Mouse (Mus musculus) liver, adult 10 weeks (tissue): Measurements from ENCODE around the gene Wnt3a. TPM values are rescaled to one million over a fixed set of nuclear protein-coding genes. Genes with fewer than 3 reads are reported as not detected.

Experiments used
- polyA plus RNA-seq: library from polyadenylated mRNA; stranded (reverse); fragments of 350-450 nt; fragmentation: Illumina TruSeq; extraction: RNeasy Lipid Tissue Mini Kit (QIAGEN cat#74804); gene quantifications from one replicate; pipeline ENCODE4 v1.2.3, GENCODE M21; 2014; ENCODE audit warnings: low read depth, low replicate concordance

Gene Wnt3a
- not detected for polyA plus RNA-seq

DNA sequence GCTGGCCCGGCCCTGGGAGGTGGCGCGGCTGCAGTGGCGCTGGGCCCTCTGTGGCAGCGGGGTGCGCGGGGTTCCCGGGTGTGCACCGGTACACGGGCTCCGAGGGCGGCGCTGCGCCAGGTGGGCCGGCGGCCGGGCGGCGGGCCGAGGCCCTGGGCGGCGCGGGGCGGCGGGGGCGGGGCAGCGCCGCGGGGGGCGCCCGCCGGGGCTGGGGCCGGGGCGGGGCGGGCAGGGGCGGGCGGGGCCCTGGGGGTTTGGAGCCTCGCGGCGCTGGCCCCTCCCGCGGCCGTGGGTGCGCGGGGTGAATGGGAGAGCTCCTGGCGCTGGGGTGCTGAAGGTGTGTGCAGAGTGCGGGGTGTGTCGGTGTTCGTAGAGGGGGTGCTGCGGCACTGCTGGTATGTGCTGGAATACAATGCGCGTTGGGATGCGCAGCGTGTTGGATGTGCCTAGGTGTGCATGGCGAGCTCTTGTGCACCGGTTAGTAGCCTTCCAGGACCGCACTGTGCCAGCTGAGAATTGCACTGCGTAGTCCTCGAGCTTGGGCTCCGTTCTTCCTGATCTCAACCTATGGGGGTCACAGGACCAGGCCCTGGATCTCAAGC, at the start of gene Wnt3a:
TSS of gene Wnt3a (minus strand) at position 51 of the 602 bp plus-strand sequence.

DNA sequence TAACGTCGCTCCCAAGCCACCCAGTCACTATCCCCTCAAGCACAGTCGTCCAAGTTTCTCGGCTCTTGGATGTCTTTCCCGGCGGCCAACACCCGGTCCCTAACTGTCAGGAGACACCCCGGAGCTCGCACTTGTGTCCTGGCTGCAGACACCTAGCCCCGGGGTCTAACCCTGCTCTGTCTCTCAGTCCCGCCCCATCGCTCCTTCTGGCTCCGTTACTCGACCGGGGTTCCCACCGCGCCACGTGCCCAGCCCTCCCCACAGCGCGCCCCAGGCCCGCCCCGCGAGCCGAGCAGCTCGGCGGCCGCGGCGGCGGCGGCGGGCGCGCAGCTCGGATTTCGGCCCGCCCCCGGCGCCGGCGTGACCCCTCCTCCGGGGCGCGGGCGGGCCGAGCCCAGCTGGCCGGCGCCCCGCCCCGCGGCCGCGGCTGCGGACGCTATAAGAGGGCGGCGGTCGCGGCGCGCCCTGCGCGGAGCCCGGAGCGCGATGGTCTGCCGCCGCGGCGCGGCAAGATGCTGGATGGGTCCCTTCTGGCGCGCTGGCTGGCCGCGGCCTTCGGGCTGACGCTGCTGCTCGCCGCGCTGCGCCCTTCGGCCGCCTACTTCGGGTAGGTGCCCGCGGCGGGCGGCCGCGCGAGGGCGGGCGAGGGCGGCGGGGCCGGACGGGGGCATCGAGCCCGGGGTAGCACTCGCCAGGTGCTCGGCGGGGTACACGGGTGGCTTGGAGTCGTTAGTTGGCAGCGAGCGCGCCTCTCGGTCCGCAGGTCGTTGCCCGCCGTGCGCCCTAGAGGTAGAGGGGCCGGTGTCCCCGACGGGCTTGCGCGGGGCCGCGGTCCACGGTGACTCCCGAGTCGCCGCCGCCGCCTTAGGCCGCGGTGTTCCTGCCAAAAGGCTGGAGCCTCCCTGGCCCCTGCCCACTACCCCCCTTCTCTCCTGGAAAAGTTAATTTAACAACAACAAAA, 16.2 kb upstream of the Wnt3a start, which contains the start of gene Wnt9a:
TSS of gene Wnt9a (plus strand) at position 468 of the 961 bp plus-strand sequence.

DNA sequence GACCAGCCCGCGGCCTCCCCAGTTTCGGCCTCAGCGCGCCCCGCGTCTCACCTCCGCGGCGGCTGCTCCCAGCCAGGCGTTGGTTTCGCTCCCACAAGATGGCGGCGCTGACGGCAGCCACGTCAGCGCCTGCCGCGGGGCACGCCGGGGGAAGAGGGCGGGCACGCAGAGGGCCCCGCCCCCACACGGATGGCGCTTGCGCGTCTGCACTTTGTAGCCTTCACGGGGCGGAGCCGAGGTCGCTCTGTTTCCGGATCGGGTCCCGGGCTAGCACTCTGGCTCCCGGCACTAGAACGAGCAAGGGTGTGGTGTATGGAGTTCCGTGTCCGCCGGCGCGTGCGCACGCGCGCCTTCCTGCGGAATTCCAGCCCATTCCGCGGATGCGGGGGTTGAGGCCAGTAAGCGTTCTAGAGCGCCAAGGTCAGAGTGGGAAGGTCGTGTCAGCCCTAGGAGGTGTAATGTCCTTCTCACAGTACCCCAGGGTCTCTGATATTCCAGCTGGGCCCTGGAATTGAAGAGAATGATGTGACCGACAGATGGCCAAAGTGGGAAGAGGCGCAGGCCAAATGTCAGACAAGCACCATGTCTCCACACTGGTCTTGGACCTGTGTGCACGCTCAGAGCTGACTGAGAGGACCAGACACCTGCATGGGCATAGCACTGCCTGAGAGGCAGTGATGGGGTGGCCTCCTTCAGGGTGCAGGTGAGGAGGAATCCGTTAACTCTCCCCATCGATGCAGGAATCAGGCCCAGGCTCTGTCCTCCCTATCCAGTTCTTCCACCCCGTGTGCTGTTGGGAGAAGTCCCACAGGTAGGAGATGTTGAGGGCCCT, 62.2 kb downstream of the Wnt3a start, which contains the start of gene Arf1:
TSS of gene Arf1 (minus strand) at position 149 of the 832 bp plus-strand sequence.

DNA sequence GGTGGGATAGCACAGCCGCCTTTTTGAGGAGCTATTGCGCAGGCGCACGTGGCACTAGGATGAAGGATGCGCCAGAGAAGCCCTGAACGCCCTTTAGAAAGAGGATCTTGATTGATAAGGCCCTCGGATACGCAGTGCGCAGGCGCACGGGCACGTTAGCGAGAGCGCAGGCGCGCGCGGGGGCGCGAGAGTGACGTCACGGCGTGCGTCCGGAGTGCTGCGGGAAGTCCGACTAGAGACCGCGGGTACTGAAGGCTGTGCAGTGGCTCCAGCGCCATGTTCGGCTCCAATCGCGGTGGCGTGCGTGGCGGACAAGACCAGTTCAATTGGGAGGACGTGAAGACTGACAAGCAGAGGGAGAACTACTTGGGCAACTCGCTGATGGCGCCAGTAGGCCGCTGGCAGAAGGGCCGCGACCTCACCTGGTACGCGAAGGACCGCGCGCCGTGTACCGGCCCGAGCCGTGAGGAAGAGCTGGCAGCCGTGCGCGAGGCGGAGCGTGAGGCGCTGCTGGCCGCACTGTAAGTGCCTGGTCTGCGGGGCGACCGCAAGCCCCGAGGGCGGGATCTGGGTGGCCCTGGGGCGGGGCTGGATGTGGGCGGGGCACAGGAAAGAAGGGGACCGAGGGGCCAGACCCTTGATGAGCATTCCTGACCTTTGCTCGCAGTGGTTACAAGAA, 82.3 kb downstream of the Wnt3a start, which contains the start of gene 2310033P09Rik:
TSS of gene 2310033P09Rik (plus strand) at position 169 of the 679 bp plus-strand sequence.

DNA sequence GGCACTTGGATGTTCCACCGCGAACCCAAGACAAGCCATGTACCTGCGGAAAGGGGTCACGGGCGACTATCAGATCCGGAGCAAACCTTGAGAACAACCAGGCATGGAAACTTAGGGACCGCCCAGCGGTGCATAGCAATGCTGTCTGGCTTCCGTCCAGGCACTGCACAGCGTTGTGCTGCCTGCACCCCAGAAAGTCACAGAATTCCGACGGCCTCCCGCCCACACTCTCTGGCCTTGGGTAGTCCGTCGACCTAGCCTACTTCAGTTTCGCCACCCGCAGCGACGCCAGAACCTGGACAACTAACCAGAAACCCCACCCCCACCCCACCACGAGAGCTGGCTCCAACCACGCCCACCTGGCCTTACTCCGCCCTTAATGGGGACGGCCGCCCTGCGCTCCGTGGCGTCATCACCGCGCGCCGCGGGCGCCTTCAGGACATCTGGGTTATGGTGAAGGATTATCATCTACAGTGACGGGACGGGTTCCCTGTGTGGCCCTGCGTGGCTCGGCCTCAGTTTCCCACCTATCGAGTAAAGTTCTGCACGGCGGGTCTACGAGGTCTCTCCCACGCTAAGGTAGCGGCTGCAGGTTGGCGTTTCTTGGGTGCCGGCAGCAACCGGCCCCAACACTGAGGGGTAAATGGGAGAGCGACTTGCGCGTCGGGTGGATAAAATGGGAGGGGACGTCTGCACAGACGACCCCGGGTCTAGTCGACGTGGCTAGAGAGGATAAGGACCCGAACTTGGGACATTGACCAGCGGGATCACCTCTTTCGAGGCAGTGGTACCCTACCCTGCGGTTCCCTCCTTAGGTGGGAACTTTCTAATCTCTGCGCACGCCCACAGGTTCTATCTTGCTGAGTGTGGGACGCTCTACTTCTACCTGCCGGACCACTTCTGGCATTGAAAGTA, 88.2 kb downstream of the Wnt3a start, which contains the start of gene Mrpl55:
TSS of gene Mrpl55 (plus strand) at position 406 of the 915 bp plus-strand sequence.

Other genes with a start within 250 kb of the Wnt3a start
- not detected for gene Obscn, start 154.3 kb downstream of the Wnt3a start, polyA plus RNA-seq
- 1.1 TPM for gene Iba57, start 127.0 kb downstream of the Wnt3a start, polyA plus RNA-seq
- not detected for gene Gjc2, start 107.5 kb downstream of the Wnt3a start, polyA plus RNA-seq
- 6.4 TPM for gene Guk1, start 98.5 kb downstream of the Wnt3a start, polyA plus RNA-seq
- 10.2 TPM for gene Mrpl55, start 88.3 kb downstream of the Wnt3a start, polyA plus RNA-seq
- gene 2310033P09Rik, start 82.4 kb downstream of the Wnt3a start, polyA plus RNA-seq: 1.6 TPM
- gene Arf1, start 62.5 kb downstream of the Wnt3a start, polyA plus RNA-seq: 149 TPM
- 0.29 TPM for gene Wnt9a, start 16.2 kb upstream of the Wnt3a start, polyA plus RNA-seq
- not detected for gene Prss38, start 84.9 kb upstream of the Wnt3a start, polyA plus RNA-seq
- 4.1 TPM for gene Jmjd4, start 159.3 kb upstream of the Wnt3a start, polyA plus RNA-seq
- 34.4 TPM for gene Snap47, start 160.4 kb upstream of the Wnt3a start, polyA plus RNA-seq
- gene Zfp867, start 181.7 kb upstream of the Wnt3a start, polyA plus RNA-seq: 4.0 TPM
- gene Zkscan17, start 236.0 kb upstream of the Wnt3a start, polyA plus RNA-seq: 2.4 TPM